Mouse (Mus musculus) embryonic fibroblast, embryonic 13.5 days (primary cell): ENCODE measurements around the gene Vwce.

Source experiments
- CTCF ChIP-seq: IDR thresholded peaks from 2 replicates; pipeline ENCODE4 v1.5.1; 2011; ENCODE audit warnings: mild to moderate bottlenecking, control low read depth, low read length, moderate library complexity, borderline replicate concordance; ENCODE audit not compliant: insufficient read depth
- POLR2A ChIP-seq: IDR thresholded peaks from 2 replicates; pipeline ENCODE4 v1.6.1; 2011; ENCODE audit warnings: low read depth, mild to moderate bottlenecking, control low read depth, low read length, moderate library complexity

- no peak for TF ChIP-seq CTCF
- no peak for TF ChIP-seq POLR2A
Observed at GRCm38 (mm10) chr19:10695801-10696200, 61.8 kb downstream of the Vwce start.
